Mouse (Mus musculus): Measurements from ENCODE around the gene Atg7.
A peak's percentile ranks its signal among the peaks of the same experiment; 100 is the strongest.
"Not testable (repeated sequence)": the region's sequence is repeated elsewhere in the genome, so short reads cannot be mapped to it uniquely, and the experiment has no call there.

Gene Atg7

DNA sequence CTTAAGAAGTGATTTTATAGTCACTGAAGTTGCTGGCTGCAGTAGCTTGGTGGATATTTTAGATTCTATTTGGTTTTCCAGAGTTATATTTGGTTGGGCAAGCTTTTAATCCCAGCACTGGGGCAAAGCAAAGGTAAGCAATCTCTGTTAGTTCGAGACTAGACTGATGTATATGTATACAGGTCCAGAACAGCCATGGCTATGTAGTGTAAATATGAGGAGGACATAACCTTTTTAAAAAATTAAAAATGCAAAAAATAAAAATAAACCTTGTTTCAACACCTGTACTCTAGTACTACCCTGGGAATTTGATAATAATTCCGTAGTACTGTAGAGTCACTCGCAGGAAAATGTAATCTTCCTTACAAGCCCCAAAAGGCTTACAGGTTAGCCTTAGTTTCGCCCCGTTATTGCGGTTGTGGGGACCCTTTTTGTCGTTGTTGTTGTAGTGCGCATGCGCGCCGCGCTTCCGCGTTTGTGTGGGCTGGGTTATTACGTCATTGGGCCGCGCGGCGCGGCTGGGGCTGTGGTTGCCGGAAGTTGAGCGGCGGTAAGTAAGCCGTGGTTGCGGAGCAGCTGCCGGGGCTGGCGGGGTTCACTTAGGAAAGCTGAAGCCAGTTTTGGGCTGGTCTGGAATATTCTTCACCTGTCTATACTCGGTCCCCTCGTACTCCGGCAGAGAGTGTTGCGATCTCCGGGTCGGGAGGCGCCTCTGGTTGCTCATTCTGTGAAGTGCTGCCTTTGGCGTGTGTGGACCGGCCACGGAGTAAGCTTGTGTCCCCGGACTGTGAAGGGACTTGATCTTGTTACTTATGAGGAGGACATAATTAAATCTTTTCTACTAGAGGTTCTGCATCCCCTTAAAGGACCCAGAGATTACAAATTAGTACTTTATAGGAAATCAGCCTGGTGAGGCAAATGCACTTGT is at the start of gene Atg7:
Gene Atg7 (plus strand): TSS at position 497 of the 928 bp plus-strand sequence.
- peak; percentile 91 for DNase-seq

GRCm38 (mm10) chr6:114614076-114614475 is 28.8 kb upstream of the Atg7 start:
- DNase-seq = peak; percentile 69

DNA sequence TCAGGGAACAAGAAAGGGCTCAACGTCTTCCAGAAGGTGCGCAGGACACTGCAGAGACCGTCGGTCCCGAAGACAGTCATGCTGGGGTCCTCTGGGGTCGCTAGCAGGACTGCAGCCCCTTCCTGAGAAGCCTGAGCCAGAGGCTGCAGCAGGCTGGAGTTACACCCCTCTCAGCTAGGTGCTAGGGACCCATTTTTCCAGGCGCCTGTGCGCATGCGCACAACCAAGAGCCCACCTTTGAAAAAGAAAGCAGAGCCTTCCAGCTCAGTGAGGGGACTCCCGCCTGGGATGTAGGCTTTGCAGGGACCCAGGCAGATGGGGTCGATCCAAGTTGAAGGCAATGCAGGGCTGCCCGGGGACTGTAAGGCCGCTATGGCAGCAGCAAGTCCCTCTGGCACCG is 9.0 kb upstream of the Atg7 start:
- DNase-seq = not testable (repeated sequence)

- no peak for DNase-seq
These were observed 819 bp downstream of the Atg7 start for GRCm38 (mm10) chr6:114643716-114644115.

DNA sequence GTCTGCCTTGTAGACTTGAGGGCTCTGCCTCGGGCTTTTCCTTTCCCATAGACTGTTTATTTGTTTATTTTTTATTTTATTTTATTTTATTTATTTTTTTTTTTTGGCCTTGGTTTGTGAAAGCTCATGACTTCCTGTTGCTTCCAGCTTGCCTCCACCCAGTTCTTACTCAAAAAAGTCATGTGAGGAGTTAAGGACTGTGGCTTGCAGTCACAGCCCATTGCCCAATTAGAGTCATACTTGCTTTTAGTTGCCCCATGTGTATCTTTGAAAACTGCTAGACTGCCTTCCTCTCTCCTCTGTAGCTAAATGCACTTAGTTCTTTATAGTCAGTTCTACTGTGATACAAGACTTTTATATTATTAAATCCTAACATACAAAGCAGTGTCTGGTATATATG is 1.6 kb downstream of the Atg7 start:
- no peak for DNase-seq

DNA sequence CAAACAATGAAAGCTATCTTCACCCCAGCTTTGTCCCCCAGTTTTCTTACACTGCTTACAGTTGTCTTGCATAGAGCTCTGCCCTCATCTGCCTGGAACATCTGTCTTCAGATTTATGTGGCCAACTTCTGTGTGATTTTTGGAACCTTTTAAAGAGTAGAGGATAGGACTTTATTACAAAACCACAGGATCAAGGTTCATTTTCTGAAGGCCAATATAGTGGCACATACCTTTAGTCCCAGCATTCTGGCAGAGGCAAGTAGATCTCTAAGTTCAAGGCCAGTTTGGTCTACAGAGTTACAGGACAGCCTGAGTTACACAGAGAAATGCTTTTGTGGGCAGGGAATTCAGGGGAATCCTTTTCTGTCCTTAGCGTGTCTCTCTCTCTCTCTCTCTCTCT is 3.3 kb downstream of the Atg7 start:
- no peak for DNase-seq

DNA sequence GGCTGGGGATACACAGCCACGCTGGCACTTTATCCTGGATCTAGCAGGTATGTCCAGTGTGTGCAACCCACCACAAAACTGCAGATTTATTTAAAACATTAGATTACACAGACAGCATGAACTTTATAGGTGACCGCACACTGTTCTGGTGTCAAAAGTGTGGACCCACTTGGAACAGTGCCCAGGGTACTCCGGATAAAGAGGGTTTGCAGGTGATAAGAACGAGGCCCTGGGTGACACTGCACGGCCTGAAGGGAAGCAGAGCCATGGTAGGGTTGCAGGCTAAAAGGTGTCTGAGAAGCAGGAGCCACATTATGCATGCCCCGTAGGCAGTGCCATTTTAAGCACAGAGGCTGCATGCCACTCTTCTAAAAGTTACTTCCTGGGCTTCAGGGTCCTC is 4.1 kb downstream of the Atg7 start:
- no peak for DNase-seq

GRCm38 (mm10) chr6:114648352-114649030 is 5.6 kb downstream of the Atg7 start:
- DNase-seq = no peak

GRCm38 (mm10) chr6:114652209-114652608 is 9.3 kb downstream of the Atg7 start:
- DNase-seq = no peak

DNA sequence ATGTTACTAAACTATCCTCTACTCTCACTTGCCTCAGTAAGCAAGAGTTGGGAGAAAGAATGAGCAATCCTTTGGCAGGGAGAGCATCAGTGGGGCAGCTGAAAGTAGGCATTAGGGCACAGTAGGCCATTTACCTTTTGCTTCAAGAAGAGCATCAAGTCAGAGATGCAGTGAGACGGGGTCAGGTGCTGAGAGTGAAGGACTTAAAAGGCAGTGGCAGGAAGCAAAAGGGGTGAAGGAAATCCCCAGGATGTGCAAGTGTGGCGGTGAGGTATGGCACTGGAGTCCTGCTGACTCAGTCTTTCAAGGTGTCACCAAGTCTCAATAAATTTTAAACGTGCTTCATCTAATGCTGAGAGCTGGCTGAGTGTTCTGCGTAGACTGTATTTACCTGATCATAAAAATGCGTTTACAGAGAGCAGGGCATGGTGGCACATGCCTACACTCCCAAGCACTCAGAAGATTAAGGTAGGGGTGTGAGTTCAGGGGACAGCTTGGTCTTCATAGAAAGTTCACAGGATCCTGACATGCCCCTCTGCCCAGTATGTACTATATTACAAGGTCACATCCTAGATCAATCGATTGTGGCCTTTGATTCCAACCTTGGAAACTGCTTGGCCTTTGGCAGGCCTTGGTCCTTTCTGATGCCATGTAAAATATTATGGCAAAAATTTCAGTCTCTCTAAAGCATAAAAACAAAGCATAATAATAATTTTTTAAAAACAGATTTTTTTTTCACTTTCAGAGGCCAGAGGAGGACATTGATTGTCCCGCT is 14.1 kb downstream of the Atg7 start:
- no peak for DNase-seq

DNA sequence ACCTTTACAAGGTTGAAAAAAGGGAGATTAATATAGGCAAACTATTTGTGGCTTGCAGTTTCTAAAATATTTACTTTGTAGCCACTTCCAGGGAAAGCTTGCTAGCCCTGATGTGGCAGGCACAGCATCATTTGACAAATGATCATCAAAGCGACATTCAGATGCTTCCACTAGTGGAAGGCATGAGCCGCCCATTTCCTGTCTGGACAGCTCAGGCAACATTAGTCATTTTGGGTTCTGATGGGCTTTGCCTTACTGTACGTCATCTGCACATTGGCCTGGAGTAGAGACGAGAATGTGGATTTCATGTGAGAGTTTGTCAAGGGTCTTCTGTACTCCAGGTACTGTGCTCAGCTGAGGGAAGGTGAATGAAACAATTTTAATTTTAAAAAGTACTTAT is 14.9 kb downstream of the Atg7 start:
- DNase-seq = no peak

GRCm38 (mm10) chr6:114659278-114659991 is 16.5 kb downstream of the Atg7 start:
- no peak for DNase-seq

DNA sequence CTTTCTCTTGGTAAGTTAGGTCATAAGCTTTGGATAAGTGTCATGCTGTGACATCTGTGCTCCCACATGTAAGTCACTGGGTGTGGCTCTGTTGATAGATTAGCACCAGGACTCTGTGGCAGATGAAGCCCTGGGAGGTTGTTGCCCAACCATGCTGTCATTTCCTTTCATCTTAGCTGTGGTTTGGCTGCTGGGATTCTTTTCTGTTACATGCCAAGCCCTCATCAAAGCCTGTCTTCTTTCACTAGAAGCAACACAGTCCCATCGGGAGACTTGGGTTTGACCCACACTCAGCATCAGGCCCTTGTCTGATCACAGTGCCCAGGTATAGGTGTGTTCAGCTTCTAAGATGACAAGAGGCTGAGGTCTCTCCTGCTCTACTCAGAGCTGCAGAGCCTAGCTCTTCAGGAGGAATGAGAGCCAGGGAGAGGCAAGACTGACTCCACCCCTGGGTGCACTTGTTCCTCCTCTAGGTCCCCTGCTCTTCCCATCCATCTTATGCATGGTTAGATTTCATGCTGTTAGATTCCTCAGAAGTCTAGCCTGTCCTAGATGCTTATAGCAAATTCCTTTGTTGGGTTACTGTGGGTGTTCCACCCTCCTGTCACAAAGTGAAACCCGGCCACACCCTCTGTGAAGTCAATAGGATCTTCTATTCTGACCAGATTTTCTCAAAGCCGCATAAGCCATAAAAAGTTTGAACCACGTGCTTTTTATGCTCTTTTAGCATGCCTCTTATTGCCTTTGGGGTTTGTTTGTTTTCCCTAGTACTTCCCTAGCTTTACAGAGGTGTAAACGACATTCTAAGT is 17.3 kb downstream of the Atg7 start:
- DNase-seq = no peak

- DNase-seq = no peak
These were observed 20.8 kb downstream of the Atg7 start for GRCm38 (mm10) chr6:114663707-114664106.

- no peak for DNase-seq
These were observed 21.8 kb downstream of the Atg7 start for GRCm38 (mm10) chr6:114664716-114665115.

DNA sequence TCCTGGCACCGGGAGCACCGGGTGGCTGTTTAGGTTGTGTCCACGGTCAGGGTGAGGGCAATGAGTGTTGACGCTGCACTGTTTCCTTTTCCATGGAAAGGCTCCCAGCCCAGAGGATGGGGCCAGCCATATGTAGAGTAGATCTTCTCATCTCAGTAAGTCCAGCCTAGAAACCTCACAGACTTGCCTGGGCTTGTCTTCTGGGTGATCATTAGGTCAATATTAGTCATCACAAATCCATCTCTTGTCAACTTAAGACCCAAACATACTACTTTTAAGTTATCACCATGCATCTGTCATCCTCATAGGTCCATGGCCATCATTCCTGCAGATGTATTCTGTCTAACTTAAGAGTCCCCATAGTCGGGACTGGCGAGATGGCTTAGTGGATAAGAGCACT is 24.6 kb downstream of the Atg7 start:
- DNase-seq = no peak

DNA sequence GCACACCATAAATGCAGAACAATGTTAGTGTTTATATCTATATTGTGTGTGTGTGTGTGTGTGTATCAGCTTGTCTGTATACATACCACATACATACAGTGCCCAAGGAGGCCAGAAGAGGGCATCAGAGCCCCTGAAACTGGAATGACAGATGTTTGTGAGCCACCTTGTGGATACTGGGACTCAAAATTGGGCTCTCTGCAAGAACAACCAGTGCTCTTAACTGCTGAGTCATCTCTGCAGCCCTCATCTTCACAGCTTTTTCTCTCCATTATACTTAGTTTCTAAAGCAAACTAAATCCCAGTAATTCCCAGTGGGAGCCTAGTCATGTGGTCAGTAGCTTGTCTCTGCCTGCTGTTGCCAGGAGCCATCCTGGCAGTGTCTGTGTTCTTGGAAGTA is 31.9 kb downstream of the Atg7 start:
- DNase-seq = no peak

- no peak for DNase-seq
These were observed 33.2 kb downstream of the Atg7 start for GRCm38 (mm10) chr6:114676091-114676490.

GRCm38 (mm10) chr6:114682092-114682711 is 39.3 kb downstream of the Atg7 start:
- no peak for DNase-seq

DNA sequence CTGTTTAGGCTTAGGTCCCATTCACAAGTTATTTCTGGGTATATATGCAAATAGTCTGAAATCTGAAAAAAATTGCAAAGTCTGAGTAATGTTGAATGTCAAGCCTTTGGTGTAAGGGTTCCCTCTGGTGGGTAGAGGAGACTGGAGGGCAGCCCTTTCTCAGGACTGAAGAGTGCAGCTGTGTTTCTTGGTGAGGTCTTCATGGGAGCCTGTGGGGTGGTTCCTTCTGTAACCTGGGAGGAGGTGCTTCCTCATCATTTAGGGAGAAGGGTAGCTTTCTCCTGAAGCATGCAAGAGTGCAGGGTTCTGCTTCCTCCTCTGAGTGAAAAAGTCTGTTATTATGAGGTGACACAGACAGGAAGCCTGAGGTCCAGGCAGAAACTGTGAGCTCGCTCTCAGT is 40.8 kb downstream of the Atg7 start:
- no peak for DNase-seq

GRCm38 (mm10) chr6:114684407-114684806 is 41.5 kb downstream of the Atg7 start:
- no peak for DNase-seq
